Mouse (Mus musculus) c-Kit-positive CD71-positive TER-119-positive erythroid progenitor cells, embryonic 14.5 days (primary cell): ENCODE data around the gene Pecam1.
"Not testable (repeated sequence)": the region's sequence is repeated elsewhere in the genome, so short reads cannot be mapped to it uniquely, and the experiment has no call there.

ENCODE experiments used
- DNase-seq: peaks from one replicate; pipeline ENCODE4 v3.0.0-alpha.2; 2013; ENCODE audit warnings: low spot score

Pecam1 gene

GRCm38 (mm10) chr11:106770195-106770974 lies 20.0 kb upstream of the Pecam1 start:
- DNase-seq = no peak

- DNase-seq = no peak
Observed at GRCm38 (mm10) chr11:106767516-106767915, 17.1 kb upstream of the Pecam1 start.

GRCm38 (mm10) chr11:106766611-106767162 lies 16.3 kb upstream of the Pecam1 start:
- DNase-seq = no peak

GRCm38 (mm10) chr11:106762800-106763185 lies 12.4 kb upstream of the Pecam1 start:
- DNase-seq = no peak

- DNase-seq = no peak
Observed at GRCm38 (mm10) chr11:106762139-106762799, 11.8 kb upstream of the Pecam1 start.

GRCm38 (mm10) chr11:106760511-106760910 lies 10.1 kb upstream of the Pecam1 start:
- DNase-seq = no peak

GRCm38 (mm10) chr11:106759028-106759427 lies 8.6 kb upstream of the Pecam1 start:
- no peak for DNase-seq

- DNase-seq = no peak
Observed at GRCm38 (mm10) chr11:106755583-106755982, 5.2 kb upstream of the Pecam1 start.

GRCm38 (mm10) chr11:106753314-106753713 lies 2.9 kb upstream of the Pecam1 start:
- no peak for DNase-seq

GRCm38 (mm10) chr11:106752103-106752502 lies 1.7 kb upstream of the Pecam1 start:
- no peak for DNase-seq

GRCm38 (mm10) chr11:106751039-106752018 lies 901 bp upstream of the Pecam1 start, which contains the start of gene Milr1:
TSS of gene Milr1 (plus strand) at chr11:106751226.
- DNase-seq = no peak

GRCm38 (mm10) chr11:106749557-106750120 lies 789 bp downstream of the Pecam1 start:
- DNase-seq = not testable (repeated sequence)

GRCm38 (mm10) chr11:106744949-106745348 lies 5.5 kb downstream of the Pecam1 start:
- DNase-seq = no peak

- no peak for DNase-seq
Observed at GRCm38 (mm10) chr11:106742388-106742841, 8.0 kb downstream of the Pecam1 start.

- DNase-seq = no peak
Observed at GRCm38 (mm10) chr11:106741826-106742225, 8.6 kb downstream of the Pecam1 start.

GRCm38 (mm10) chr11:106741232-106741631 lies 9.2 kb downstream of the Pecam1 start:
- DNase-seq = no peak

- not testable (repeated sequence) for DNase-seq
Observed at GRCm38 (mm10) chr11:106740724-106741123, 9.7 kb downstream of the Pecam1 start.

GRCm38 (mm10) chr11:106739116-106739515 lies 11.3 kb downstream of the Pecam1 start:
- DNase-seq = no peak

GRCm38 (mm10) chr11:106737178-106737621 lies 13.2 kb downstream of the Pecam1 start:
- no peak for DNase-seq

- no peak for DNase-seq
Observed at GRCm38 (mm10) chr11:106736614-106737013, 13.8 kb downstream of the Pecam1 start.

GRCm38 (mm10) chr11:106730714-106731113 lies 19.7 kb downstream of the Pecam1 start:
- no peak for DNase-seq
